Mouse (Mus musculus) frontal cortex, postnatal 14 days (tissue): ENCODE results near the gene Gm9913.

Experiments
- DNase-seq, 2 experiments: peaks; one replicate each; pipeline ENCODE4 v3.0.0; 2022; ENCODE audit warnings: low spot score in 2 of 2

Gene Gm9913

DNA sequence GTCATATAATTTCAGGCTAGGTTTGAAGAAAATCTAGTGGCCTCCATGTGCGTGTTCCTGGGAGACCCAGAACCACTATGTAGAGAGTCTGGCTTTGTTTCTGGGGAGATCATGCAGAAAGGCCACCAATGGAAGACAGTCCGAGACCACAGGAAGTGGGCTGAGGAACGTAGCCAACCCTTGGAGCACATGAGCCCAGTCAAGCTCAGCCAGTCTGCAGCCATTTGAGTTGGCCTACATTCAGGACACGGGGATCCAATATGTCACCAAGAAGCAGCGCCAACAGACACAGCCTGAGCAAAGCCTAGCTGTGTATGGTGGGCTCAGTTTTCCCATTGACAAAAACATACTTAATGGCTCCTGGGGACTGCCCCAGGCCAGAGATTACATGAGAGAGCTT, 8.2 kb upstream of the Gm9913 start:
- no peak for DNase-seq

- no peak for DNase-seq
Measured at GRCm38 (mm10) chr2:125498216-125498615, 6.7 kb upstream of the Gm9913 start.

DNA sequence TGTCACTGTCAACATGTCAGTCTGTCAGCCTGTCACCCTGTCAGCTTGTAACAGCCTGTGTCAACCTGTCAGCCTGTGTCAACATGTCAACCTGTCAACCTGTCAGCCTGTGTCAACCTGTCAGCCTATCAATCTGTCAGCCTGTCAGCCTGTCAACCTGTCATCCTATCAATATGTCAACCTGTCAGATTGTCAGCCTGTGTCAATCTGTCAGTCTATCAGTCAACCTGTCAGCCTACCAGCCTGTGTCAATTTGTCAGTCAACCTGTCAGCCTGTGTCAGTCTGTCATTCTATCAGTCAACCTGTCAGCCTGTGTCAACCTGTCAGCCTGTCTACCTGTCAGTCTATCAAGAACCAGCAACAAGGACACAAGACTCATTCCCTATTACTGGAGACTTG, 3.4 kb upstream of the Gm9913 start:
- DNase-seq, result no peak

- DNase-seq, result peak; percentile 37 to 47
Measured at GRCm38 (mm10) chr2:125505746-125506315, 942 bp downstream of the Gm9913 start.

DNA sequence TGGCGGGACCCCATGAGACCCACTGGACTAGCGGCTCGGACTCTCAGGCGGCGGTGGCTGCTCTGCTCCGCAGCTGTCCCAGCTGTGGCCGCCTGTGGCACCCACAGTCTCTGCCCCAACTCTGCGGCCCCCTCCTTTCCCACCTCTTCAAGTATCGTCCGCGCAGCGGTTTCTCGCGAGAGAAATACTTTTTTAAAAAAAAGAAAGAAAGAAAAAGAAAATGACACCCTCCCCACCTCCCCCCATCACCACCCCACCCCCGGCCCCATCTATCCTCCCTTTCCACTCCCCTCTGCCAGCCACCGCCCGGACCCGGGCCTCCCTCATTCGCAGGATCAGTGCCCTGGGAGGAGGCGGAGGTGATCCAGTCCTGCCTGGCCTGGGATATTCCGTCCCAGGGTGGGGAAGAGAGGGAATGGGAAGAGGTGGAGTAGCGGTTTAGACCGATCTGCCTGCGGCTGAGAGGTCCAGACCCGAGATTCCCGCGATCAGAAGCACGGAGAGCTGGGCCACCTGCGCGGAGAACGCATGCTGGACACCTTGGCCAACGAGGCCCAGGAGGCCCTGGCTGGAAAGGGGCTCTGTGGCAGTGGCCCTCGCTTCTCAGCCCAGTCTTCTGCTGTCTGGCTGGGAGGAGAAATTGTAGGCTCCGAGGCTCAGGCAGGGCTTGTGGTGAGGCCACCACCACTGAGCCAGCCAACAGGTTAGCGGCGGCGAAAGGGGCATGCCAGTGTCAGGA, 1.6 kb downstream of the Gm9913 start:
- peak in 1 of 2 experiments; percentile 20 for DNase-seq

DNA sequence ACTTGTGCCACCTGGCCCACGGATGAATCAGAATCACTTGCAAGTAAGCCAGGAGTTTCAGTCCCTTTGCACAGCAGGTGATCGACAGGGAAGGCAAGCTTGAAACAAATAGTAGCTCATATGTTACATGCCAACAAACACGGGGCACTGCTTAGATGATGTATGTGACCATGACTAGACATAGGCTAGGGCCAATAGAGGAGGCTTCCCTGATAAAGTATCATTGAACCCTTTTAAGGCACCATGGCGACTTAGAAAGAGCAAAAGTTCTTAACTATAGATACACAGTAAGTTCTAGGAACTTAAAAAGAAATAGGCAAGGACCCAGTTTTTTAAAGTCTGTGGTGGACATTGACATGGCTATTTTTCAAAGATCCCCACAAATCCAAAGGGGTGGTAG, 3.0 kb downstream of the Gm9913 start, which contains the start of gene Fbn1:
Gene Fbn1 (minus strand): TSS at position 101 of the 400 bp plus-strand sequence.
- no peak for DNase-seq

- no peak for DNase-seq
Measured at GRCm38 (mm10) chr2:125508381-125508780, 3.5 kb downstream of the Gm9913 start.

DNA sequence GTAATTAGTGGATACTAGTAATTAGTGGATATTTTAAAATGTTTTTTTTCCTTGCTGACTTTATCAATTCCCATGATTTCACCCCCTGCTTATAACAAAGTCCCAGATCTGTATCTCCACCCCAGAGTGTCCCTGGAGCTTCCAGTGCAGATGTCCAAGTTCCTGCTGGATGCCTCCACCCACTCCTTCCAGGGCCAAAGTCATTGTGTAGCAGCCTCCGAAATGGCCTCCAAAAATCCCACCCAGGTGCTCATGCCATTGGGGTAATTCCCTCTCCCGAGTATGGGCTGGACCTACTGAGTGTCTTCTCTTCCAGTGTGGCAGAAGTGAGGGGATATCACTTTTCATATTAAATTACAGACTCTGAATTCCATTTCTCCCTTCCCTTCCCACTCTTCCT, 5.9 kb downstream of the Gm9913 start:
- no peak for DNase-seq

- DNase-seq, result no peak
Measured at GRCm38 (mm10) chr2:125511898-125512297, 7.0 kb downstream of the Gm9913 start.

- DNase-seq, result no peak
Measured at GRCm38 (mm10) chr2:125512544-125512943, 7.7 kb downstream of the Gm9913 start.

DNA sequence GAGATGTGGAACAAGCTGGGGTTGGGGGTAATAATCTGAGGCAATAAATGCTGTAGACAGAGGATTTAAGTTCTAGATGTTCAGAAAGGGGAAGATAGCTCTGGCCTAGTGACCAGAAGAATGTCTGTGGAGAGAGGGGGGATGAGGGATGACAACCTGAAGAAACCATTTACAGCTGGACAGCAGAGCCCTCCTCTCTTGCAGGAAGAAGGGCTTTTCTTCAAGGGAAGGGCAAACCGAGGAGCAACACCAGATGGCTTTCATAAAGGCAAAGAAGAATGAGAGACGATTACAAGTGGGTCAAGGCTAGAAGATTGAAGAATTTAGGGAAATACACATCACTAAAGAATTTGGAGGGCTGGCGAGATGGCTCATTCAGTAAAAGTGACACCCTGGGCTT, 9.5 kb downstream of the Gm9913 start:
- DNase-seq, result no peak

GRCm38 (mm10) chr2:125515291-125516057, 10.6 kb downstream of the Gm9913 start:
- no peak for DNase-seq

- DNase-seq, result no peak
Measured at GRCm38 (mm10) chr2:125516594-125516993, 11.7 kb downstream of the Gm9913 start.

- no peak for DNase-seq
Measured at GRCm38 (mm10) chr2:125525484-125525883, 20.6 kb downstream of the Gm9913 start.

DNA sequence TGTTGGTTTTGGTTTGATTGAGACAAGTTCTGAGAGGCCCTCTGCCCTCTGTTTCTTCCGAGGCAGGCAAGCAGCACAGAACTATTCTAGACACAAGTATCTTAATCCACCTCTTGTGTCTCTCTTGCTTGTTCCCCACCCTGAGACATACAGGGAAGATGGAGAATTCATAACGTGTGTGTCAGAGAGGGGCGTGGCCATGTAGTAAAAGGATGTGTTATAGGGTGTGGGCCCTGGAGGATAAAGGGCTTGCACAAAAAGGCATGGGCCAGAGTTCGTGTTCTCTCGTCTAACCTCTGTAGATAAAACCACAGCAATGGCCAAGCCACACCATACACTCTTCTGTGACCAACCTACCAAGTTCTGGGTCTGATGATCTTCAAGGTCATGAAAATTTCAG, 21.7 kb downstream of the Gm9913 start:
- DNase-seq, result no peak

DNA sequence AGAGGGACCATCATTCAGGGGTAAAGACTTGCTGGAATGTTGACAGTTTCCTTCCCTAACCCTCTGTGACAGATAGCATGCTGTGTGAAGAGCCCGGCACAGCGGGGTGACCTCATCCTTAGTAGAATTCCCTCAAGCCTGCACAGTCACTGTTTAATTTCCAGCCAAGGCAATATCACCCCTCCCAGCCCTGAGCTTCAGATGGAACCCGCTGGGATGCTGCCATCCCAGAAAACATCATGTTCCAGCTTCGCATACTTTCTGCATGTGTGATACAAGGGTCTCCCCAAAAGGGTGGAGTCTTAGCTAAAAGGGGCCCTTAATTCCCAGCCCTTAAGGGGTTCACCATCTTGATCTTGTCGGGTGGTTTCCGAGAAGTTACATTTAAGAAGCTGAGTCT, 25.8 kb downstream of the Gm9913 start:
- DNase-seq, result no peak

GRCm38 (mm10) chr2:125539640-125540039, 34.8 kb downstream of the Gm9913 start:
- no peak for DNase-seq

GRCm38 (mm10) chr2:125540579-125540978, 35.7 kb downstream of the Gm9913 start:
- no peak for DNase-seq

DNA sequence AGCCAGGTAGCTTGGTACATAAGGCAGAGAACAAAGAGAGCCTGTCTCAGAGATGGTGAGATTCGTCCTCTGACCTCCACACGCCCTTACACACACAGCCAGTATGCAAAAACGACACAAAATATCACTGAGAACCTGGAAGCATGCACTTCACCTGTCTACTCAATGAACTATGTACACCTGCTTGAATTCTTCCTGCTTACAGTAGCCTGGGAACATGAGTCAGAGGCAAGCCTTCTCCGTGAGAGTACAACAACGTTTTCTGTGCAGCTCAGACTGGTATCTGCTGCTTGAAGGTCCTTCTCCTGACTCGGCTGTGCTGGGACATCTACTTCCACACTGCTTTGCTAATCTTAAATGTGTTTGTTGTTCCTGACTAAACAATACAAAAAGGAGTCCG, 36.6 kb downstream of the Gm9913 start:
- no peak for DNase-seq

- no peak for DNase-seq
Measured at GRCm38 (mm10) chr2:125543646-125544045, 38.8 kb downstream of the Gm9913 start.

DNA sequence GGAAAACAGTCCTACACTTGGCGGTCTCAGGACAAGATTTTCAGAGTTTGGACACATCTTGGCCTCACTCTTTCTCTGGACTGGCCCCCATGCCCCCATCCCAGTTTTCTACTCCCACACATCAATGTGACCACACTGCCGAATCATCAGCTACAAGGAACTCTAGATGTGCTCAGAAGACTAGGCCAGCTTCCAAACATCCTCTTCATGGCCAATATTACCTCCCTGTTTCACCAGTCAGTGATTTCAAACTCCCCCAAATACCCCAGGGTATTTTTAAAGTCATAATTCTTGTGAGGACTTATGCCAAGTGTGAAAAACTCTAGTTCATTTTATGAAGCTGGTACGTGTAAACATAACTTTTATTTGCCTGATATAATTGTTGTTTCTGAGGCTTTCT, 40.1 kb downstream of the Gm9913 start:
- DNase-seq, result no peak

DNA sequence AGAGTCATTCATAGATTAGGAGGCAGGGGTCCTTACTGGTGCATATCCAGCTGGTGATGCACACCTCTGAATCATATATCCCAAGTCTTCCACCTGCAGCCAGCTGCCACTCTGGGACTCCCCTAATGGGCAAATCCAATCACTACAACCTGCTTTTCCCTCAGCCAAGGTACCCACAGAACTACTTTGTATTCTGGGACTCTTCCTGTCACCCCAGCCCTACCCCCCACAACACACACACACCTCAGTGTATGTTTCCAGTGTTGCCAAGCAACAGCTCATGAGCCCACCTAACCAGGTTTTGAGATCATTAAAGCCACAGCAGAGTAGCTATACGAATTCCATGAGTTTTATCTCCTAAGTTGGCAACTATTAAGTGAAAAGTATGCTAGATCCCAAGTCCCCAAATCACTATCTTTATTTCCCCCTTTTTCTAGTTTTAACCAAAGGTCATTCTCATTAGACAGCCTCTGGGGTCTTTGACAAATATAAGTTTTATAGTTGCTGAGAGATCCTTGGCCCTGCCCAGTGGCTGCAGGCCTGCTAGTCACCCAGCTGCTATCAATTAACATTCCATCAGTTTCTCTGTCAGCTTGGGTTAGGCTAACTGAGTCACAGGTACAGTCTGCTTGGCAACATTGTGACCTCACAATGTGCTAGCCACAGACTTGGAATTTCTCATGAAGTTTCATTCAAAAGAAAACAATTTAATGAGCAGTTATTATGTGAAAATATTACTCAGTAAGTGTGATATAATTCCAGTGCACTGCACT, 44.1 kb downstream of the Gm9913 start:
- no peak for DNase-seq
